Mouse (Mus musculus) left cerebral cortex, adult 8-10 months (tissue): ENCODE measurements around the gene Cdh22. TPM values are rescaled to one million over a fixed set of nuclear protein-coding genes. Genes with fewer than 3 reads are reported as not detected.

ENCODE experiments used
- DNase-seq, 2 experiments: peaks; one replicate each; pipeline ENCODE4 v3.0.0; 2022; ENCODE audit warnings: low spot score in 2 of 2
- total RNA-seq, 4 experiments: library from RNA; stranded (reverse); gene quantifications; 2 replicates each; pipeline ENCODE4 v1.2.4; 2022

Gene Cdh22
- total RNA-seq, 4 experiments from 2014 or later, result 43.7 to 47.2 (median 44.4) TPM

DNA sequence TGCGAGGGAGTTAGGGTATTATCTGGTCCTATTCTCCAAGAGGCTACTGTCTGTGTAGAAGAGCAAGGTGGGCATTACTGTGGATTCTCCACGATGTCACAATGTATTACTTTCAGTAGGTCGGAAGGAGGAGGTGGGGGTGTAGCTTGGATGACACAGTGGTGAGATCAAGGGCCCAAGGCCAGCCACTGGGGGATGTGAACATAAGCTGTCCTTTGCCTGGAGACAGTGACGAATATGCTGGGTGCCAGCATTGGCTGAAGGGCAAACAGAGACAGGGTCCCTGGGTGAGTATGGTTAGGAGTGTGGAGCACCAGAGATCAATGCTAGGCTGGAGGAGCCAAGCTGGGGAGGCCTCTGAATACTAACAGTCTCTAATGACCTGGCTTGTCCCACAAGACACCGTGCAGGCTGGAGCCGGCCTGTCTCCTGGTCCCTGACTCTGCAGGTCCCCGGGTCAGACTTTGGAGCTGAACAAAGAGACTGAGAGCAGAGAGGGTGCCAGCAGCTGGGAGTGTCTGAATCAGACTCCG lies 143.2 kb downstream of the Cdh22 start:
- DNase-seq, result no peak

GRCm38 (mm10) chr2:165090650-165091049 lies 144.0 kb downstream of the Cdh22 start, which contains the start of gene 1700025C18Rik:
Gene 1700025C18Rik (minus strand): TSS chr2:165090750.
- DNase-seq, result no peak

DNA sequence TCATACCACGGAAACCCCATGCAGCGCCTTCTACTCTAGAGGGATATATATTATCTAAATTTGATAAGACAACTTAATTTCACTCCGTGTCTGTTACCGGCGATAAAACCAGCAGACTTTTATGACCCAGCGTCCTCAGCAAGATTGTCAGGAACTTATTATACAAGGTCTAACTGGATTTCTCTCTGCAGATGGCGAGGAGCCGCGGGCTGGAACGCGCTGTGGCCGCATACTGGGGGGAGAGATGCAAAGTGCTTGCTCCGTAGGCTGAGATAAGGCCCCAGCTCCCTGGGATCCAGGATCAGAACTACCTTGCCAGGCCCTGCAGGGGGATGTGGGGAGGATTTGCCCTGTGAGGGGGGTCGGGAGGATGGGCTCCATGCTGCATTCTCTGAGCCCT lies 145.2 kb downstream of the Cdh22 start:
- DNase-seq, result no peak

- DNase-seq, result no peak
These were observed 148.0 kb downstream of the Cdh22 start for GRCm38 (mm10) chr2:165086634-165087033.

DNA sequence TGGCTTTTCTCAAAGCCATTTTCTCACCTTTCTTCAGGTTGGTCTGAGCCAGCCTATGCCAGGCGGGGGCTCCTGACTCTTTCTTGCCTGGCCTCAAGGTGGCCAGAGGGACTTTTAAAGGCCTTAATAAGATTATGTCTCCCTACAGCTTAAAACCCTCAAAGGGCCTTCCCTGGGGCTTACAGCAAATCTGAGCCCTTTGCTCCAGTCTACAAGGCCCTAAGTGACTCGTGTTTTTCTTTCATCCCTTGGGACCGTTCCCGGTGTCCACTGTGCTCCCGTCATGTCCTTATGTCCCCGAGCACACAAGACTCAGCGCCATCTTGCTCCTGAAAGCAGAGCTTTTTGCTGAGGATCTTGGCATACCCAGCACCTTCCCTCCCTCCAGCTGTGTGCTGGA lies 153.4 kb downstream of the Cdh22 start:
- DNase-seq, result no peak

GRCm38 (mm10) chr2:165080657-165081056 lies 154.0 kb downstream of the Cdh22 start:
- DNase-seq, result no peak

GRCm38 (mm10) chr2:165078605-165079004 lies 156.0 kb downstream of the Cdh22 start:
- no peak for DNase-seq

GRCm38 (mm10) chr2:165078045-165078444 lies 156.6 kb downstream of the Cdh22 start:
- no peak for DNase-seq

DNA sequence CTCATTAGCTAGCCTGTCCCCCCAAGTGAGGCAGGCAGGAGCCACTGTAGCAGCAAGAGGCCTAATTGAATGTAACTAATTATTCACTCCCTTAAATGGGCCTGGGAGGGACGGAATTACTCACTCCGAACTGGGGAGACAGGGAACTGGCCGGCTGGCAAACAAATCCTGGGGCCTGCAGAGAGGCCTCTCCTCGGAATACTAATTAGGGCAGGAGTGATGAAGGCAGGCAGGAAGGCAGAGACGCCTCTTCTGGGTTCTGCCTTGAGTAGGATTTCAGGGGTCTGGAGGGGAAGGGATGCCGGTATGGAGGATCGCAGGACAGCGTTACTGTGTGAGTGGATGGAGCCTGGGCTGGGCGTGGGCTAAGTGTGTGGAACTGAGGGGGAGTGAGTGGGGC lies 157.6 kb downstream of the Cdh22 start:
- no peak for DNase-seq

DNA sequence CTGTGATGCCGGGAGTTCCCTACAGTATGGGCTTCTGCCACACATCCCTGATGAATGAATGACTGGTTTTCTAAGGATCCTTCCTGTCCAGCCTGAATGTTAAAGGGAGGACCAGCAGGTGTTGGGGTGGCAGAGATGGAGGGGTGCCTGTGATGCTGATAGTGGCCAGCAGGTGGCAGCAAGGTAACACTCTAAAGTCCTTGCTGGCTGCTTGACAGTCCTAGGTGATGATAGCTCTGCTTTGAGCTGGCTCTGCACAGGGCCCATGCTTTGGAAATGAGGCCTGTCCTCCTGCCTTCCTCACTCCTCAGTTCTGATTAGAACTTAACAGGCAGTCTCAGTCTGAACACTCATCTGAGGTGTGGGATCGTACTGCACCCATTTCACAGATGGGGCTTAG lies 159.7 kb downstream of the Cdh22 start:
- DNase-seq, result peak; percentile 70 to 89

DNA sequence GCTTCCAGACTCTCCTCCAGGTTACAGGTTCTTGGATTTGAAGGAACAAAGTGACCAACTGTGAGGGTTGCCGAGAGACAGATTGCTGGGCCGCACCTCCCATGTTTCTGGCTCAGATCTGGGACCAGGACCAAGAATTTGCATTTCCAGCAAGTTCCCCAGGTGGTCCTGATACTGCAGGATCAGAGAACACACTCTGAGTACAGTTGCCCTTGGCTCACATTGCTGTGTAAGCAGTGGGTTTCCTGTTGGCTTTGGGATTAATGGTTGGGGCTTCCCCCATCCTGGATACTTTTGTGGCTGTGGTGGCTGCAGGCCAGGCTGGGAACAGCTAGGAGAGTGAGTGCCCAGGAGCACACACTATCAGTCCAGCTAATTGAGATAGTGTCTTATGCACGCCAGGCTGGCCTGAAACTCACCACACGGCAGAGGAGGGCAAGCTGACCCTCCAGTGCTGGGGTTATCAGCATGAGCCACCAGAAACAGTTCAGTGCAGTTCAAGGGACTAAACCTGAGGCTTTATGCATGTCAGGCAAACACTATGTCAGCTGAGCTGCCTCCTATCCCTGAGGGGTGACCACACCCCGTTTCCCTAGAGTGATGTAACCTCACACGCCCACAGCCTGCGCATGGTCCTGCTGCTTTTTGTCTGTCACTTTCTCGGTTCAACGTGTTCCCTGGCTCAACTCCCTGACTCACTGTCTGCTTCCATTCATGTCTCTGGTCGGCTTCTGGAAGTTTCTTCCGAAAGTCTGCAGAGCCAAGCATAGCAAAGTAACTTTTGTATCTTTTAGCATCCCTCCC lies 160.4 kb downstream of the Cdh22 start:
- DNase-seq, result peak; percentile 43 to 58

- DNase-seq, result no peak
These were observed 161.3 kb downstream of the Cdh22 start for GRCm38 (mm10) chr2:165073381-165073781.

GRCm38 (mm10) chr2:165070096-165070816 lies 164.4 kb downstream of the Cdh22 start:
- peak; percentile 45 to 48 for DNase-seq

DNA sequence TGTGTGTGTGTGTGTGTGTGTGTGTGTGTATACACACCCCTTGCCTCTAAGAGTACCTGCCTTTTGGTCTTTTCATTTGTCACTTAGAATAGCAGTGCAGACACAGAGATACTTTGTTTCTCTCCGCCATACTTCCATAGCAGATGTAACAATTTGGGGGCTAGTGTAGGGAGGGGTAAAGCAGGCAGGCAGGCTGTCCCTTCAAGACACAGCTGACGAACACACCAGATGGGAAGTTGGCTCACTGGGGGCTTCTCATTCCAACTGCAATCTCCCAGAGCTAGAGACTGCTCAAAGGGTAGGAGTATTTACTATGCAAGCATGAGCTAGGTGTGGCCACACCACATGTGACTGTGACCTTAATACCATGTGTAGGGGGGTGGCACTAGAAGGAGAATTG lies 165.8 kb downstream of the Cdh22 start:
- DNase-seq, result no peak

- peak in 1 of 2 experiments; percentile 79 for DNase-seq
These were observed 170.2 kb downstream of the Cdh22 start for GRCm38 (mm10) chr2:165064489-165064888.

- no peak for DNase-seq
These were observed 172.8 kb downstream of the Cdh22 start for GRCm38 (mm10) chr2:165061638-165062433.

Other genes with a start within 250 kb of the Cdh22 start
- gene Ncoa5, start 200.0 kb downstream of the Cdh22 start, total RNA-seq, result 10 to 100 TPM; 41.4 to 50.4 (median 44.6) TPM
- gene Cd40, start 179.2 kb downstream of the Cdh22 start, total RNA-seq, result under 1 TPM; 0.23 to 0.81 (median 0.59) TPM
- not detected for gene 1700025C18Rik, start 144.1 kb downstream of the Cdh22 start, total RNA-seq
- gene Slc35c2, start 53.0 kb upstream of the Cdh22 start, total RNA-seq, result 10 to 100 TPM; 57.0 to 58.1 (median 57.6) TPM
- gene Elmo2, start 91.6 kb upstream of the Cdh22 start, total RNA-seq, result 100 to 1,000 TPM; 127 to 150 (median 134) TPM
- gene Zfp663, start 133.9 kb upstream of the Cdh22 start, total RNA-seq, result under 1 TPM in 1 of 4 experiments, not detected in 3; 0.11 TPM
- gene Zfp334, start 153.4 kb upstream of the Cdh22 start, total RNA-seq, result 10 to 100 TPM; 14.1 to 15.7 (median 15.3) TPM
- gene Ocstamp, start 165.6 kb upstream of the Cdh22 start, total RNA-seq, result not detected
- gene Slc13a3, start 238.4 kb upstream of the Cdh22 start, total RNA-seq, result 10 to 100 TPM; 17.7 to 21.1 (median 19.2) TPM